Mouse (Mus musculus) WW6 (cell line): ENCODE measurements around the gene Lrrc8b.

ENCODE experiments used
- DNase-seq: peaks from one replicate; pipeline ENCODE4 v3.0.0-alpha.2; 2013; ENCODE audit warnings: low read depth, low spot score

Lrrc8b gene

DNA sequence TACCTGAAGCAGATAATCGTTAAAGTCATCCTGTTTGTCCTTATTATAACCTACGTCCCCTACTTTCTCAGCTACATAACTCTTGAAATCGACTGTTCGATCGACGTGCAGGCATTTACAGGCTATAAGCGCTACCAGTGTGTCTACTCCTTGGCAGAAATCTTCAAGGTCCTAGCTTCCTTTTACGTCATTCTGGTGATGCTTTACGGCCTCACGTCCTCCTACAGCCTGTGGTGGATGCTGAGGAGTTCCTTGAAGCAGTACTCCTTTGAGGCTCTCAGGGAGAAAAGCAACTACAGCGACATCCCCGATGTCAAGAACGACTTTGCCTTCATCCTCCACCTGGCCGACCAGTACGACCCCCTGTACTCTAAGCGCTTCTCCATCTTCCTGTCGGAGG is 65.0 kb downstream of the Lrrc8b start:
- DNase-seq, result no peak

DNA sequence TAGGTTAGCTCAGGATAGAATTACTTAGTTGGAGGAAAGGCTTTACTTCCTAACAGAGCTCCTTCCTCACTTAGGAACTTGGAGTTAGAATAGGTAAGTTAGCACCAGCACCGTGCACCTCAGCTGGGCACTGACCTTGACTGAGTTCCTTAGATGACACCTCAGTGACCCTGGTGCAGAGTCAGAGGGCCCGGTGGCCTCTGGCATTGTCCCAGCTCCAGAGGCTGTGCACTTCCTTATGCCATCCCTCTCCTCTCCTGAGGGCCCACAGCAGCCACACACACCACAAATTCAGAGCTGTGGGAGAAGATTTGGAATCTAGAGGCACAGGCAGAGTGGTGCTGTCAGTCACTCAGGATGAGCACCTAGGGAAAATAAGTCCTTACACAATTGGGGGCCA is 68.1 kb downstream of the Lrrc8b start:
- no peak for DNase-seq

DNA sequence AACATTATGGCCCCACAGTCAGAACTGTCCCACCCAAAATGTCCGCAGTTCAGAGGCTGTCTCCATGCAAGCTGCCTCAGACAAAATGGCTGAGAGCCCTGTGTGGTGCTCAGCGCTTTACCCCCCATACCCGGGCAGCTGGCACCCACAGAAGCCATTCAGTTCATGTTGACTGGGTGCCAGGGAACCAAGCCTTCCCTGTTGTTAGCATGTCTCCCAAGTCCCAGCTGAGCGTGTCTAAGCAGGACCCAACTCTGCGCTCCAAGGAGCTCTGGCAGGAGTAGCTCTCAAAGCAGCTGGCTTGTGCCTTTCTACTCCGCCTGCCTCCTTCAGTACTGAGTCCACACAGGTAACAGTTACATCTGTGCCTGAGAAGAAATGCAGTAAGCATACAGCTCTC is 68.7 kb downstream of the Lrrc8b start:
- no peak for DNase-seq

DNA sequence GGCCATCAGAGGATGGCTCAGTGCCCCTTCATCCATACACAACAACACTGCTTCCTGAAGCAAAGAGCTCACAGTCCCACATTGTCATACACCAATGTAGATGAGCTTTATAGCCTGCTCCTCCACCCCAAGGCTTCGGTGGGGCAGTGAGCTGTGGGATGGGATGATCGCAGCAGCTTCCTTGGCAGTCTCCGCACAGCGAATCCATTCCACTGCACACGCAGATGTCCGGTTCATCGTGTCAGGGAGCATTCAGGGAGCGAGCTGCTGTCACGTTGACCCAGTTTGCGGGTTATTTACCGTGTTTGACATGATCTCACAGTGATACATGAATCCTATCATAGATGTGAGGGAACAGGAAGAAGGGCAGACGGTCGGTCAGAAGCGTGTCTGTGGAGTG is 69.3 kb downstream of the Lrrc8b start:
- no peak for DNase-seq

DNA sequence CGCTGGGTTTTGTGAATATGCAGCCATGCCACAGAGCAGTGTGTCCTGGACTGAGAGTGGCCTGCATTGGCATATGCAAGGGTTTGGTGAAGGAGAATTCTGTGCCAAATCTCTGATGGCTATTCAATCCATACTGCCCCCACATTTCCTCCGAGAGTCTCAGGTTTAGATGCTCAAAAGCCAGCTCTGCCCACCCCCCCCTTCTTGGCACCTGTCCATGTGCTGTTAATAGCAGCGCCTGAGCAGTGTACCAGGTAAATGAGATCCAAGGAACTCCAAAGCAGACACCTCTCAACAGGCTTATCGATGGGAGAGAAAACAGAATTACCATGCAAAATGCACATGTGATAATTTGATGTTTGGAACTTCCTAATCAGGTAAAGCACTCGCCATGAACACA is 74.6 kb downstream of the Lrrc8b start:
- no peak for DNase-seq

DNA sequence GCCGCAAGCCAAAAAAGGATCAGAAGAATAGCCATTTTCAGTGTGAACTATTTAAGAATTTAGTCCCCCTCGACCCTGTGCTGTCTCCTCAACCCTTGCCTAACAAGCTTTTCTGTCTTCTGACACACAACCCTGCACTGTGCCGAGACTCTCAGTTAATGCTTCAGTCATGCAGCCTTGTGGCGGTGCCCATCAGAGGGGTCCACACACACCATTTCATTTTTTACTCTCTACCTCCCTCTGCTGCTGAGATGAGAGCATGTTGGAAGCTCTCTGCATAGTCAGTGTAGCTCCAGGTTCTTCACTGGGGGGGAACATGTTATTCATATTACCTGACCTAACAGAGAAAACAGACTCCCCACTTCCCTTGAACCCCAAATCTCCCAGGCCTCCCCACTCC is 75.8 kb downstream of the Lrrc8b start:
- no peak for DNase-seq

DNA sequence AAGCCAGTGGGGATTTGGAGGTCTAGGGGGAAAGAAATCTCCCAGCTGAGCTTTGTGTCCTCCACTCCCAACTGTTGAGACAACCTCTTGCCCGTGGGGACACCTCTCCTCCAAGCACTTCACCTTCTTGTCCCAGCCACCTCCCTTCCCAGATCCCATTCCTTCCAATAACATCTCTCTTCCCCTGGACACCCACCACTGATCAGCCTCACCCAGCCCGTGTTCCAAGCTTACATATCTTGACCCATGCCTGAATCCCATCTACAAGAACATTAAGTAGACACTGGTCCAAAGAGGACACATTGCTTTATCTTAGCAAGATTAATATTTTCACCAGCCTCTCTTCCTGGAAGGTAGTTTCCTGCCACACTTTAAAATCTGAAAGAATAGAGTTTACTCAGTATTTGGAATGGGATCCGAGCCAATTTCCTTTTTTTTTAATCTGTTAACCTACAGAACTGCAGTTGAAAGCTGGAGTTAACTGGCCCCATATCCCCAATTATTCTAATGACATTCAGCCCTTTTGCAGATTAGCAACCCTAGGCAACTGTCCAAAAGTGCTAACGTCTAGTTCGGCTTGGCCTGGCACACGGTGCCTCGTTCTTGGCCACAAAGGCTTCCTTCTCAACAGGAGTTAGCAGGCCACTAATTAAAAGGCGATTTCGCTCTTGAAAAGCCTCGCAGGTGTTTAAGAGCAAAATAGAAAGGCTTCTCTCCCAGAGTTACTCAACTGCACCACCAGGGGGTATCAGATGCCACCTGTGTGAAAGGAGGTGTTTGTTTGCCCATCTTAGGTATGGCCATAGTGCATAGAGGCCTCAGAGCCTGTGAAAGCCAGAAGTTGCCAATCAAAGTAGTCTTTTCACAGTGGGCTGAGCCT is 77.0 kb downstream of the Lrrc8b start:
- DNase-seq, result no peak

DNA sequence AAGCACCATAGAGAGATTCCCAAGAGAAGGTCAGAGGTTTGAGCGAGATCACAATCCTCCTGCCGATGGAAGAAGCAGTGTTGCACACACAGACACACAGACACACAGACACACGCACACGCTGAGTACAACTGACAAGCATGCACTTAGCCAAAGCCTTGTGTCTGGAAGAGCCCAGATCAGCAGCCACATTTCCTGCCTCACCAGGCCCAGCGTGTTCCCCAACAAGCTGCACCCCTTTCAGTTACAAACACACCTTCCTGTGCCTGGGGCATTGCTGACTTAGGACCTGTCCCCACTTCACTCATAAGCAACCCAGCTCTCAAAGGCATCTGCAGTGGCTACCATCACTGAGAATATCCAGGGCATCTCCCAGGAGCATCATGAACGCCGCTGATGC is 77.8 kb downstream of the Lrrc8b start:
- no peak for DNase-seq

DNA sequence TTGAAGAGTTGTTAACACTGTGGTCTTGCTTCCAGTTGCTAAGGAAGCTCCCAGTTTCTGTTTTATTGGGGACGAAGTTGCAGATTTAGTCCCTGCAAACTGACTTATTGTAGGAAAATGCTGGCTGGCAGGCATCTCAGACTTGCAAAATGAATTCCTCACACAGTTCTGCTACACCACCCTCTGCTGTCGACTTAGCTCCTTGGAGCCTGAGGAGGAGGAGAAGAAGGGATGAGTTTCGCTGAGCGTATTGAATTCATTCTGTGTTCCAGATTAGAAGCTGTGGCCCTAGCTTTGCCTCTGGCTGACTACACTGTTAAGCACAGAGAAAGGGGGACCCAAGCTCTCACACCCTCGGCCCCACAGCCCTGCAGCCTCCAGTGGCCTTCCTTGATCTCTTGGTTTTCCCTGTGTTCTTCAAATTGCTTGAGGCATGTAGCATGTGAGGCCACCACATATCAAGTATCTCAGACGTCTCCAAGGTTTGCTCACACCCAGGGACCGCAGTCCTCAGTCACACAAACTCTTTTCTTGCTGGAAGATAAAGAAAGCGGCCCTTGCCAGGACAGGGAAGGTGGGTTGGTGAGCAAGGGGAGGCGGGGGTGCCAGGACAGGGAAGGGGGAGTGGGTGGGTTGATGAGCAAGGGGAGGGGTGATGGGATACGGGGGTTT is 78.8 kb downstream of the Lrrc8b start:
- DNase-seq, result no peak

DNA sequence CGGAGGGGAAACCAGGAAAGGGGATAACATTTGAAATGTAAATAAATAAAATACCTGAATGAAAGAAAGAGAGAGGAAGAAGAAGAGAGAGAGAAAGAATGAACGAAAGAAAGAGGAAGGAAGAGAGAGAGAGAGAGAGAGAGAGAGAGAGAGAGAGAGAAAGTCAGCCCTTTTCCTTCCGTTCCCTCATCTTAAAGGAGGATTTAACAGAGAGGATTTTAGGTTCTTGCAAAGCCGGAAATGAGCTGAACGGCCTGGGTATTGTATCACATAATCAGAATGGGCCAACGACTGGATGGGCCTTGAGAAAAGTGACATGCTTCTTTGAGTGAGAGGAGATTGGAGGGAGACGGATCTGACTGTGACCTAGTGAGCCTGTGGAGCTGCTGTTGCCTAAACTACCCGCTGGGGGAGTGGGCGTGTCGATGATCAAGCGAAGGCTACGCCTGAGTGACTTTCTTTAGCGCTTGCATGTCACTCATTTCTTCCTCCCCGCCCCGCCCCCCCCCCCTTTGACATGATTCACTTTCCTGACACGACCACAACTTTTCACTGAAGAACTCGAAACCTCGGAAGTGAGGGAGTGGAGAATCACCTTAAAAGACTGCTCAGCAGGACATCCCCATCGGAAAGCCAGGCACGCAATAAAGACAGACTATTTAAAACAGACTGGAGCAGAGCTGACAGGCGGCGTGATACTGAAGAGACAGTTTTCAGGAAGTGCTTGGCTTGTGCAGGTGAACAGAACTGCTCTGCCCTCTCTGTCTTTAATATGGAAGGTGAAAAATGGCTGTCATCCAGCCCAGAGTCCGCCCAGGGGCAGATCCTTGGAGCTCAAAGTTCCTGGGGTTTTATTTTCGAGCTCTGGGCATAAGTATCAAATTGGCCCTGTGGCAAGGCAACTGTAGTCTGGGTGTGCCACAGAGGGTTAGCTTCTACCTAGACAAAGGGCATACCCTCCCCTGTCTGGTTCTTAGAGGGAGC is 79.6 kb downstream of the Lrrc8b start:
- no peak for DNase-seq

DNA sequence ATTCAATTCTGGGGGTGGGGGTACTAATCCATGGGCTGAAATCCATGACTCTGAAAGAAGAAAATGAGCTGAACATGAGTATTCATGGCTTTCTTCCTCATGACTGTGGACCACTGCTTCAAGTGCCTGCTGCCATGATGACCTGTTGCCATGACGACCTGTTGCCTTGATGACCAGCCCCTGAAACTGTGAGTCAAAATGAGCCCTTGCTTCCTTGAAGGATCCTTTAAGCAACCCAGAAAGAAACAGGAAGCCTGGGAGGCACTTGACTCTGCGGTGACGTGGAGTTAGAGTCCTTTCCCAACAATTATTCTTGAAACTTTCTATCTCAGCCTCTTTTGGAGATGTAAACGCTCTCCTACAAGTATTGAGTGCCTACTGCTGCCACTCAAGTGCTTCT is 80.6 kb downstream of the Lrrc8b start:
- no peak for DNase-seq

DNA sequence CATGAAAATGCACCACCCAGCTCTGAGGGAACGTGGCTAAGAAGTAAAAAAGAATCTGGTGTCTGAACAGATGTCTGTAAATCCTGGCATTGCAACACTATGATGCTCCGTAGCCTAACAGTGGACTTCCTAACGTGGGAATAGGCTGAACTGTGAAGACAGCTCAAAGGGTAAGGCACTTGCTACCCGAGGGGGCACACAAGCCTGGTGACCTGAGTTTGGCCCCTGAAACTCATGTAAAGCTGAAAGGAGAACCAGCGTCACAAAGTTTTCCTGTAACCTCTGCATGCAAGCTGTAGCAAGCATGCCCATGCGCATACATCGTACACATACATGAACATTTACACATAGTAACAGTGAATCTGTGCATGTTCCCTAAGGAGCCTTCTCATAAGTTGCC is 81.0 kb downstream of the Lrrc8b start:
- DNase-seq, result no peak

DNA sequence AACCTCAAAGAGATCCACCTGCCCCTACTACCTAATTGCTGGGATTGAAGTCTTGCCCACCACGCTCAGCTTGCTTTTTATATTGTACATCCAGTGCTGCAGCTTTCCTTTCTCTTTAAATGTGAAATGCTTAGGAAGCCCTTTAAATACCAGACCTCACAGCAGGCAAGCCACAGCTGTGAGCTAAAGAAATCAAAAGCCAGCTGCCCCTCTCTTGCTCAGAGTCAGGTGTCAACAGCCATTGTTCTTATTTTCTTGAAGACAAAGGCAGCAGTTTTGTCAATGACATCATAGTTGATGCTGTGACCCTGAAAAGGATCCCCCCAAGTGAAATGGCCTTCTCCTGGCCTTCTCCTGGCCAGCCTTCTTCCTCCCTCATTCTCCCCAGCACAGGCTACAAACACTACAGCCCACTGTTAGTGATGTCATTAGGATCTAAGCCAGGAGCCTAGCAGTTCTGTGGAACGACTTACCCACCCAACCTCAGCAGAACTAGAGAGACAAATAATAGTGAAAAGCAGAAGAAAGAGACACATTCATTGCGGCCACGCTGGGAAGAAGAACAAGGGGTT is 82.9 kb downstream of the Lrrc8b start:
- DNase-seq, result no peak

DNA sequence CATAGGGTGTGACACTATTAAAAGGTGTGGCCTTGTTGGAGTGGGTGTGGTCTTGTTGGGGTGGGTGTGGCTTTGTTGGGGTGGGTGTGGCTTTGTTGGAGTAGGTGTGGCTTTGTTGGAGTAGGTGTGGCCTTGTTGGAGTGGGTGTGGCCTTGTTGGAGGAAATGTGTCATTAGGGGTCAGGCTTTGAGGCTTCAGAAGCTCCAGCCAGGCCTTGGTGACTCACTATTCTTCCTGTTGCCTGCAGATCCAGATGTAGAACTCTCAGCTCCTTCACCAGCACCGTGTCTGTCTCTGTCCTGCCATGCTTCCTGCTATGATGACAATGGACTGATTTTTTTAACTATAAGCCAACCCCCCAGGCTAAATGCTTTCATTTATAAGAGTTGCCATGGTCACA is 83.8 kb downstream of the Lrrc8b start:
- DNase-seq, result no peak

DNA sequence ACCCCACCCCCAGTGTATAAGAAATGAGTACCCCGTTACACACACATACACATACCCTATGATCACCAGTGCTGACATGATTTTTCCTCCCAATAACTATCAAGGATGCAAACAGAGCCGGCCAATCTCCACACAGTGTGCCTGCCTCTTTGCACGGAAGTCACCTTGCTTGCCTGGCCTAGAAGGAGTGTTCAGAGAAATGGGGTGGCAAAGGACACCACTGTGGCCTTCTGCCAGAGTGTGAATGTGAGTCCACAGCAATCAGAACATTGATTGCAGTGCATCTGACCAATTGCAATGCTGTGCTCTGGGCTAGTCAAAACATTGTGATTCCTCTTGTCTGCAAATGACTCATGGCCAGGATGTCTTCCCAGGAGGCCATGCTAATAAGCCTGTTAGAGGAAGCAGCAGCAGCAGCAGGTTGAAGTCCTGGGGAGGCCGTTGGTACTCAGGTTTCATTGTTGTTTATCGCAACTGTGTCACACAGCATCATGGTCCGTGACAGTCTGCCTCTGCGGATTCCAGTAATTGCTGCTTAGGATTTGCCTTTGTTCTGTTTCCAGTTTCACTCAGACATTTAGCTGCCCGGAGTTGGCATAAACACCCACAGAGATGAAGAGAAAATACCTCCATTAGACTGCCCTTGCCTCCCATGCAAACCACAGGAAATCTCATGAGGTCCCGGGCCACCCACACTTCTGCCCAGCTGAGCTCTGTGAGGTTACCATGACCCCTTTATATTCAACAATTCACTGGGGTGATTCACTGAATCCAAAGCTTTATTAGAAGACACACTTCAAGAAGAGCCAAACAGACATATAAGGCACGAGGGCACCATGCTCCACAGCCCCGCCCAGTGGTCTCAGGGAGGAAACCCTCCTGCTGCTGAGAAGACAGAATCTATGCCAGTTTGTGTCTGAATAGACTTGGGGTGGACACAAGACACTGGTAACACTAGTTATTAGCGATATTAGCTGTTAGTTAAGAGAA is 84.9 kb downstream of the Lrrc8b start:
- DNase-seq, result no peak

DNA sequence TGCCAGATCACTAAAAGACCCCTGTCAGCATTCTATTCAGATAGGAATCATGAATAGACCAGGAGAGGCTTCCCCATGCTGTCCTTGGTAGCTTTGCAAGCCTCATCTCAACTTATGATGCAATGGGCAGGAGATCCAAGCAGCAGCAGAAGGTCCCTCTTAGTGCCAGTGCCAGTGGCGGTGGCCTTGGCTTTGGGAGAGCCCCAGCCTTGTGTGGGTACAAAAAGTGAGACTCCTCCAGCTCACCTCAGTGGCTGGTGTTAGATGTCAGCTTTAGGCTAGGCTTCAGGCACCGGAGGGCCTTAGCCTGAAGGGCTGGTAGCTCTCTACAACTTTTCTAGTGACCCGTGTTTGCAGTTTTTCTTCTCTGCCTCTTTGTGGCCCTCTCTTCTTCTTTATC is 85.6 kb downstream of the Lrrc8b start:
- no peak for DNase-seq

DNA sequence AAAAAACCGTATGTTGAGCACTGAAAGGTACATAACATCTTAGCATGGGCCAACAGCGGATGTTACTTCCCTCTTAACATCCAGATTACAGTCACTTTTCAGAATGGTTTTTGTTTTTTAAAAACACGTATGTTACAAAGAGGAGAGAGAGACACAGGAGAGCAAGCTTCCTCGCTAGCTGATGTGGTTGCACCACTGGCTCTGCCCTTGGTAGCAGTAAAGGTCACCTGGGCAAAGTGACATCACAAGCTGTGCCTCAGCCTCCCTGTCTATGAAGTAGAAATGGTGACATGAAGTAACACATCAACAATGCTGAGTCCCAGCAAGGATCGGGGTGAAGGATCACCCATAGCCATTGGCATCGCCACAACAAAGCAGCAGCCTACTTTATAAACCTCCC is 93.2 kb downstream of the Lrrc8b start:
- DNase-seq, result no peak

DNA sequence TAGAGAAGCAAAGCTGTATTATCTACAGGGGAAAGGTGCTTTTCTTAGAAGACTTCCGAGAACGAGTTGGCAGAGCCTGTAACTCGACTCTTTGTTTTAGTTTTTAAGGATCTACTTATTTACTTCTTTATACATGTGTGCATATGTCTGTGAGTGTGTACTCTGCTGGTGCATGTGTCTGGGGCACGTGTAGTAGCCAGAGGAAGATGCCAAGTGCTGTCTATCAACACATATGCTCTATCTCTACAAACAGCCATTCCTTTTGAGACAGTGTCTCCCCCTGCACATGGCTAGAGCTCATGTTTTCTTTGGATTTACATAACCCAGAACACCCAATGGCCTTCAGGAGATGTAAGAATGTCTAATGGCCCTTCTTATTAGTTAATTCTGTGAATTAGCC is 96.7 kb downstream of the Lrrc8b start:
- no peak for DNase-seq

DNA sequence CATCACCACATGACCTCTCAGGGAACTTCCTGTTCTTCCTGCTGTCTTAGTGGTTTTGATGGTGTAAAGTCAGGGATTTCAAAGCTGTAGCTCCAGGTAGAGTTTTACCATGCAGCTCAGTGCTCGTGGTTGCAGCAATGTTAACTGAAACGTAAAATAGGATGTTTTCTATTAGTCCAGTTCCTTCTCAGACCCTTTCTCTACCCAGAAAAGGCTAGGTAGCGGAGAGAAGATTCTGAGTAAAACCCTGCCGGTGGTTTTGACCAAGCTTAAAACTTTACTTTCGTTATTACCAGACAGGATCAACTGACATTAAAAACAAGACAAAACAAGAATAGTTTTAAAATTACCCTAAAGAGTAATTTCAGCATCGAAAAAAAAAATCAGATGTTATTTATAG is 100.0 kb downstream of the Lrrc8b start:
- no peak for DNase-seq

DNA sequence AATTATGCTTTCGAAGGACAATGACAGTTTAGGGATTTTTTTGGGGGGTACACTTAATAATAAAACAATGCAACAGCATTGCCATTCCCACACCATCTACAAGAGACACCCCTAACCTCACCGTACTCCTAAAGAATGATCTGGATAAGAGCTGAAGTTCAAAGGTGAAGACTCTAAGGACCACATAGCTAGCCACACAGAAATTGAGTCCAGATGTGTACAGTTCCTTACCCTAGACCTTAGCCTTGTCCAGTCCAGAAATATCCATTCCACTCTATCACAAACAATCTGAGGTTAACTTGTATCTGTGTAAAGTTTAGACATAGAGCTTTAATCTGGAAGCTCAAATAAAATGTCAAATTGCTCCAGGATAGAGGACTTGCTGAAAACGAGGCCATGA is 100.7 kb downstream of the Lrrc8b start:
- DNase-seq, result no peak
